Mouse (Mus musculus) large intestine, adult 2 months (tissue): ENCODE measurements around the gene Rbm4b. TPM values are rescaled to one million over a fixed set of nuclear protein-coding genes. Genes with fewer than 3 reads are reported as not detected.
"Not testable (repeated sequence)": the region's sequence is repeated elsewhere in the genome, so short reads cannot be mapped to it uniquely, and the experiment has no call there.

Experiments used
- DNase-seq: peaks from one replicate; pipeline ENCODE4 v3.0.0-alpha.2; 2012; ENCODE audit warnings: low read depth, low spot score
- WGBS: fragments of 180-500 bp; shearing (Covaris S2); methylation state at CpG from one replicate; pipeline ENCODE4 v1.1.7; 2018; 5-methylcytosine and 5-hydroxymethylcytosine counted together
- polyA plus RNA-seq: library from polyadenylated mRNA; depleted of rRNA; stranded (reverse); fragments of >200 nt; gene quantifications from 2 replicates; pipeline ENCODE4 v1.2.3, GENCODE M21; 2012; rRNA removed

The Rbm4b gene
- polyA plus RNA-seq, 1 experiment: 4.6 TPM

GRCm38 (mm10) chr19:4797846-4798245 lies 41.5 kb downstream of the Rbm4b start:
- DNase-seq: no peak
- 93% methylated on average over 2 of the region's 2 CpGs for WGBS

- no peak for DNase-seq
- 83% methylated on average over 5 of the region's 5 CpGs for WGBS
Measured at GRCm38 (mm10) chr19:4799083-4799482, 42.8 kb downstream of the Rbm4b start.

GRCm38 (mm10) chr19:4802691-4803091 lies 46.4 kb downstream of the Rbm4b start:
- 97% methylated on average over 7 of the region's 7 CpGs for whole genome bisulfite sequencing
- DNase-seq: no peak

- 76% methylated on average over 10 of the region's 10 CpGs for WGBS
- no peak for DNase-seq
Measured at GRCm38 (mm10) chr19:4803283-4803682, 47.0 kb downstream of the Rbm4b start.

- 0% methylated on average over 14 of the region's 14 CpGs for WGBS
- DNase-seq: no peak
Measured at GRCm38 (mm10) chr19:4810309-4810708, 54.0 kb downstream of the Rbm4b start.

GRCm38 (mm10) chr19:4810746-4811062 lies 54.4 kb downstream of the Rbm4b start:
- DNase-seq: no peak
- WGBS: 0% methylated on average over 17 of the region's 17 CpGs

GRCm38 (mm10) chr19:4811063-4811908 lies 55.0 kb downstream of the Rbm4b start, which contains the start of the genes Gm21992 and Rbm14:
Gene Gm21992, minus strand, starts transcription at chr19:4811612.
Gene Rbm14, minus strand, starts transcription at chr19:4811634.
- DNase-seq: peak; percentile 98

GRCm38 (mm10) chr19:4811909-4812242 lies 55.6 kb downstream of the Rbm4b start:
- DNase-seq: no peak
- under 1% methylated on average over 12 of the region's 12 CpGs for WGBS

More at GRCm38 (mm10) chr19:4811063-4811908, 55.0 kb downstream of the Rbm4b start, which contains the start of the genes Gm21992 and Rbm14:
- under 1% methylated on average over 83 of the region's 83 CpGs for WGBS

- not testable (repeated sequence) for DNase-seq
- 66% methylated on average over 8 of the region's 8 CpGs for WGBS
Measured at GRCm38 (mm10) chr19:4812334-4812949, 56.1 kb downstream of the Rbm4b start.

- WGBS: 87% methylated on average over 6 of the region's 6 CpGs
- no peak for DNase-seq
Measured at GRCm38 (mm10) chr19:4813015-4813414, 56.7 kb downstream of the Rbm4b start.

Other genes starting within 250 kb of the Rbm4b start
- gene Pcx, start 246.0 kb upstream of the Rbm4b start, polyA plus RNA-seq: 14.3 and 21.3 TPM in 2 replicates
- 13.8 and 14.3 TPM in 2 replicates for gene Lrfn4, start 140.8 kb upstream of the Rbm4b start, polyA plus RNA-seq
- gene Rce1, start 130.9 kb upstream of the Rbm4b start, polyA plus RNA-seq: 94.0 and 102 TPM in 2 replicates
- 0.29 TPM in 1 of 2 replicates, not detected in the other for gene Gm960, start 57.8 kb upstream of the Rbm4b start, polyA plus RNA-seq
- gene Sptbn2, start 45.3 kb upstream of the Rbm4b start, polyA plus RNA-seq: 0.12 and 0.15 TPM in 2 replicates
- gene Rbm4, start 37.4 kb downstream of the Rbm4b start, polyA plus RNA-seq: 39.5 and 48.7 TPM in 2 replicates
- 18.5 and 22.6 TPM in 2 replicates for gene Gm21992, start 55.1 kb downstream of the Rbm4b start, polyA plus RNA-seq
- gene Rbm14, start 55.1 kb downstream of the Rbm4b start, polyA plus RNA-seq: 39.5 and 48.9 TPM in 2 replicates
- gene Ccs, start 82.8 kb downstream of the Rbm4b start, polyA plus RNA-seq: 42.6 and 46.5 TPM in 2 replicates
- gene Ccdc87, start 82.9 kb downstream of the Rbm4b start, polyA plus RNA-seq: 0.09 and 0.19 TPM in 2 replicates
- gene Ctsf, start 98.6 kb downstream of the Rbm4b start, polyA plus RNA-seq: 12.1 and 13.7 TPM in 2 replicates
- gene Actn3, start 121.4 kb downstream of the Rbm4b start, polyA plus RNA-seq: 0.40 and 0.66 TPM in 2 replicates
- 14.8 and 20.9 TPM in 2 replicates for gene Zdhhc24, start 122.2 kb downstream of the Rbm4b start, polyA plus RNA-seq
- 1.3 and 1.5 TPM in 2 replicates for gene Bbs1, start 150.1 kb downstream of the Rbm4b start, polyA plus RNA-seq
- gene Dpp3, start 171.8 kb downstream of the Rbm4b start, polyA plus RNA-seq: 126 and 154 TPM in 2 replicates
- gene Peli3, start 186.6 kb downstream of the Rbm4b start, polyA plus RNA-seq: 1.1 and 1.5 TPM in 2 replicates
- 32.3 and 36.2 TPM in 2 replicates for gene Mrpl11, start 205.7 kb downstream of the Rbm4b start, polyA plus RNA-seq
- 1.4 and 1.6 TPM in 2 replicates for gene Npas4, start 233.8 kb downstream of the Rbm4b start, polyA plus RNA-seq